Mouse (Mus musculus): ENCODE measurements around the gene Hist1h3g. TPM values are rescaled to one million over a fixed set of nuclear protein-coding genes. Genes with fewer than 3 reads are reported as not detected.
"Not testable (repeated sequence)": the region's sequence is repeated elsewhere in the genome, so short reads cannot be mapped to it uniquely, and the experiment has no call there.

Gene Hist1h3g
- polyA plus RNA-seq, 1 experiment from 2014 or later = 4.1 TPM

- 73% methylated on average over 3 of the region's 3 CpGs for WGBS
- ATAC-seq (ENCODE audit: low read depth) (no peak), DNase-seq (ENCODE audit: low spot score) (no peak)
- H3K4me3 ChIP-seq (ENCODE audit: low read depth, low read length) = peak overlapping the region; percentile 56; the same call in 1 of the 2 replicates
- no peaks in the 10 kb centered on the region for H3K36me3 ChIP-seq (ENCODE audit: control insufficient read depth, insufficient read depth, low read length)
- no peaks in the 10 kb centered on the region for H3K9me3 ChIP-seq (ENCODE audit: control insufficient read depth, low read length)
- H3K9ac ChIP-seq (ENCODE audit: low read depth, low read length) = peak overlapping the region; percentile 31; the same call in 1 of the 2 replicates
- H3K4me1 ChIP-seq (ENCODE audit: control insufficient read depth, insufficient read depth, low read length) = peaks cover 26% of the 10 kb centered on the region
- H3K27me3 ChIP-seq (replicated peaks; ENCODE audit: control insufficient read depth, insufficient read depth, low read length) = no peaks in the 10 kb centered on the region
- H3K27ac ChIP-seq (replicated peaks; ENCODE audit: low read depth, low read length) = peak overlapping the region; percentile 90
- peak overlapping the region; percentile 78 for H3K4me2 ChIP-seq (ENCODE audit: low read depth, low read length)
Observed at GRCm38 (mm10) chr13:23537006-23537710, 1.9 kb downstream of the Hist1h3g start.

DNA sequence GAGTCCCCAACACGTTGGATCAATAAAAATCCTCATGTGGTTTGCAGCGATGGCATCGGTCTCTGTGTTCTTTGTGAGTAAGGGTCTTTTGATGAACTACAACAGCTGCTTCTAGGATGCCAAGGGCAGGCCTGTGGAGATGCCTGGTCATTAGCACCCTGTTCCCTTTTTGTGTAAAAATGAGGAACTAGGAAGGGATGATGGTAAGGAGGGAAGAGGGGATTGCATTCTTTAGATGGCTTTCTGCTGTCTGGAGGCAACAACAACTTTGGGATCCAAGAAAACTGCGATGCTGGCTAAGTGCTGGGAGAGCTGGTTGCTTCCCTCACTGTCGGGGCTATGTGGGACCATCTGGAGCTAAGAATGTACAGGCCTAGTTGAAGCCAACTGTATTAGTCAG, 3.0 kb downstream of the Hist1h3g start:
- Histone ChIP-seq H3K9me3 (ENCODE audit: control insufficient read depth, low read length) (no peaks in the 10 kb centered on the region), H3K9ac (ENCODE audit: low read depth, low read length) (no peak overlapping the region), H3K4me2 (ENCODE audit: low read depth, low read length) (no peak overlapping the region), H3K27me3 (replicated peaks; ENCODE audit: control insufficient read depth, insufficient read depth, low read length) (no peaks in the 10 kb centered on the region), H3K4me3 (ENCODE audit: low read depth, low read length) (no peak overlapping the region), H3K4me1 (ENCODE audit: control insufficient read depth, insufficient read depth, low read length) (0 out of 2 replicates have a peak, but pooled peaks cover 19% of the 10 kb centered on the region), H3K36me3 (ENCODE audit: control insufficient read depth, insufficient read depth, low read length) (no peaks in the 10 kb centered on the region), H3K27ac (replicated peaks; ENCODE audit: low read depth, low read length) (no peak overlapping the region)
- 52% methylated on average over 5 of the region's 5 CpGs for WGBS
- ATAC-seq (ENCODE audit: low read depth) = no peak
- DNase-seq (ENCODE audit: low spot score) = no peak

DNA sequence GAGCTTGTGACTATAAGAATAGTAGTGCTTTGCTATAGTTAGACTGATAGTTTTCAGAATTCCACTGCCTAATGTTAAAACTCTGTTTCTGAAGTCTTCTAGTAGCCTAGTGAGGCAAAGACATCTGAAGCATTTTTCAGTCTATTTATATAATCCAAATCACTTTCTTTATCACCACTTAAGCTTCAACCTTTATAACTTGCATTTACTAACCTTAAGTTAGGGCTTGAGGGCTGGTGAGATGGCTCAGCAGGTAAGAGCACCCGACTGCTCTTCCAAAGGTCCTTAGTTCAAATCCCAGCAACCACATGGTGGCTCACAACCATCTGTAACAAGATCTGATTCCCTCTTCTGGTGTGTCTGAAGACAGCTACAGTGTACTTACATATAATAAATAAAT, 4.6 kb downstream of the Hist1h3g start:
- not testable (repeated sequence) for H3K9me3 ChIP-seq (ENCODE audit: control insufficient read depth, low read length); H3K36me3 ChIP-seq (ENCODE audit: control insufficient read depth, insufficient read depth, low read length); H3K27ac ChIP-seq (replicated peaks; ENCODE audit: low read depth, low read length); H3K4me3 ChIP-seq (ENCODE audit: low read depth, low read length); H3K27me3 ChIP-seq (replicated peaks; ENCODE audit: control insufficient read depth, insufficient read depth, low read length); H3K9ac ChIP-seq (ENCODE audit: low read depth, low read length); DNase-seq (ENCODE audit: low spot score); H3K4me2 ChIP-seq (ENCODE audit: low read depth, low read length); ATAC-seq (ENCODE audit: low read depth)
- WGBS = 81% methylated on average over 1 of the region's 1 CpGs
- H3K4me1 ChIP-seq (ENCODE audit: control insufficient read depth, insufficient read depth, low read length) = 0 out of 2 replicates have a peak, but pooled peaks cover 19% of the 10 kb centered on the region

DNA sequence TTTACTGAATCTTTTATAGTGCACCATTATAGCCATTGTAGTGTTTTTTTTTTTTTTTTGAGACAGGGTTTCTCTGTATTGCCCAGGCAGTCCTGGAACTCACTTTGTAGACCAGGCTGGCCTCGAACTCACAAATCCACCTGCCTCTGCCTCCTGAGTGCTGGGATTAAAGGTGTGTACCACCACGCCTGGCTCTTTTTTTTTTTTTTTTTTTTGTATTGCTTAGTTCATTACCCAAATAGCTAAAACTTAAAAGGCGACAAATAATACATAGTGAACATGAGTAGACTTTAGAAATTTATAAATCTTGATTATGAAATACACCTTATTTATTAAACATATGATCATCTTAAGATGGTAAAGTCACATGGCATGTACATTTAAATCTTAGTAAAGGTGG, 6.3 kb downstream of the Hist1h3g start:
- Histone ChIP-seq H3K9ac (ENCODE audit: low read depth, low read length) (no peak overlapping the region), H3K27ac (replicated peaks; ENCODE audit: low read depth, low read length) (no peak overlapping the region), H3K4me1 (ENCODE audit: control insufficient read depth, insufficient read depth, low read length) (0 out of 2 replicates have a peak, but pooled peaks cover 14% of the 10 kb centered on the region), H3K9me3 (ENCODE audit: control insufficient read depth, low read length) (no peaks in the 10 kb centered on the region), H3K27me3 (replicated peaks; ENCODE audit: control insufficient read depth, insufficient read depth, low read length) (no peaks in the 10 kb centered on the region), H3K4me3 (ENCODE audit: low read depth, low read length) (peak overlapping the region; percentile 46; the same call in 1 of the 2 replicates), H3K4me2 (ENCODE audit: low read depth, low read length) (peak overlapping the region; percentile 80), H3K36me3 (ENCODE audit: control insufficient read depth, insufficient read depth, low read length) (no peaks in the 10 kb centered on the region)
- ATAC-seq (ENCODE audit: low read depth) = no peak
- WGBS = 79% methylated on average over 3 of the region's 3 CpGs
- DNase-seq (ENCODE audit: low spot score) = no peak

GRCm38 (mm10) chr13:23542225-23542980, 7.2 kb downstream of the Hist1h3g start:
- not testable (repeated sequence) for H3K9me3 ChIP-seq (ENCODE audit: control insufficient read depth, low read length); H3K36me3 ChIP-seq (ENCODE audit: control insufficient read depth, insufficient read depth, low read length); ATAC-seq (ENCODE audit: low read depth); DNase-seq (ENCODE audit: low spot score); H3K4me1 ChIP-seq (ENCODE audit: control insufficient read depth, insufficient read depth, low read length); H3K27me3 ChIP-seq (replicated peaks; ENCODE audit: control insufficient read depth, insufficient read depth, low read length)
- Histone ChIP-seq H3K27ac (replicated peaks; ENCODE audit: low read depth, low read length) (peak overlapping the region; percentile 86), H3K4me3 (ENCODE audit: low read depth, low read length) (peak overlapping the region; percentile 46), H3K4me2 (ENCODE audit: low read depth, low read length) (peak overlapping the region; percentile 80), H3K9ac (ENCODE audit: low read depth, low read length) (peak overlapping the region; percentile 67)
- 12% methylated on average over 3 of the region's 3 CpGs for WGBS

GRCm38 (mm10) chr13:23542999-23543607, 7.9 kb downstream of the Hist1h3g start, which contains the start of gene Hist1h2bh:
Gene Hist1h2bh, minus strand, starts transcription at chr13:23543392.
- H3K9me3 ChIP-seq (ENCODE audit: control insufficient read depth, low read length); H3K27me3 ChIP-seq (replicated peaks; ENCODE audit: control insufficient read depth, insufficient read depth, low read length); H3K36me3 ChIP-seq (ENCODE audit: control insufficient read depth, insufficient read depth, low read length); H3K4me1 ChIP-seq (ENCODE audit: control insufficient read depth, insufficient read depth, low read length): not testable (repeated sequence)
- WGBS = under 1% methylated on average over 22 of the region's 42 CpGs
- peak within 1 kb of the TSS; percentile 73 for H3K9ac ChIP-seq (ENCODE audit: low read depth, low read length)
- peak; percentile 95 for ATAC-seq (ENCODE audit: low read depth)
- peak within 1 kb of the TSS; percentile 98 for H3K27ac ChIP-seq (replicated peaks; ENCODE audit: low read depth, low read length)
- peak; percentile 99 for DNase-seq (ENCODE audit: low spot score)
- H3K4me3 ChIP-seq (ENCODE audit: low read depth, low read length) = peak within 1 kb of the TSS; percentile 46
- peak within 1 kb of the TSS; percentile 80 for H3K4me2 ChIP-seq (ENCODE audit: low read depth, low read length)

DNA sequence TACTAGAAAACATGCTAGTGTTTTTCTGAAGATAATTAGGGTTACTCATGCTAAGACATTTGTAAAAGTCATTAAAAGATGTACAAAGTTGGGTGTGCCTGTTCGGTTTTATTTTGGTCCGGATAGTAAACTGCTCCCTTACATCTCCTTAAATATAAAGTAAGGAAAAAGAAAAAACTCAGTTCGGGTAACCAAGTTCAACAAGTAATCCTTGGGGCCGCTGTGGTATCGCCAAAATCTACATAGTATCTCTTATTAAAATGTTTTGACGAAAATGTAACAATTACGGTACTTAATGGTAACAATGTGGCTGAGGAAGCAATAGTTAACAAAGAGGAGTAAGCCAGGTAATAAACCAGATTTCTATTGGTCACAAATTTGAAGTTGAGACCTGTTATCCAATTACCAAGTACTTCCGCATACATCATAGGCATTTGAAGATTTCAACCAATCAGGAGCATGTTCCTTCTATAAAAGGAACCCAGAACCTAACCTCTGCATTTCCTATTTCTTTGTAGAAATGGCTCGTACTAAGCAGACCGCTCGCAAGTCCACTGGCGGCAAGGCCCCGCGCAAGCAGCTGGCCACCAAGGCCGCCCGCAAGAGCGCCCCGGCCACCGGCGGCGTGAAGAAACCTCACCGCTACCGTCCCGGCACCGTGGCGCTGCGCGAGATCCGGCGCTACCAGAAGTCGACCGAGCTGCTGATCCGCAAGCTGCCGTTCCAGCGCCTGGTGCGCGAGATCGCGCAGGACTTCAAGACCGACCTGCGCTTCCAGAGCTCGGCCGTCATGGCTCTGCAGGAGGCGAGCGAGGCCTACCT, 9.0 kb downstream of the Hist1h3g start, which contains the start of gene Hist1h3f:
TSS of gene Hist1h3f (plus strand) at position 88 of the 822 bp plus-strand sequence.
- H3K36me3 ChIP-seq (ENCODE audit: control insufficient read depth, insufficient read depth, low read length) = no peaks in the 10 kb centered on the region
- H3K27me3 ChIP-seq (replicated peaks; ENCODE audit: control insufficient read depth, insufficient read depth, low read length) = no peaks in the 10 kb centered on the region
- DNase-seq (ENCODE audit: low spot score) (peak; percentile 98), ATAC-seq (ENCODE audit: low read depth) (peak; percentile 89)
- peak within 1 kb of the TSS; percentile 80 for H3K4me2 ChIP-seq (ENCODE audit: low read depth, low read length)
- 0 out of 2 replicates have a peak, but pooled peaks cover 3% of the 10 kb centered on the region for H3K4me1 ChIP-seq (ENCODE audit: control insufficient read depth, insufficient read depth, low read length)
- H3K9me3 ChIP-seq (ENCODE audit: control insufficient read depth, low read length) = no peaks in the 10 kb centered on the region
- H3K9ac ChIP-seq (ENCODE audit: low read depth, low read length) = peak within 1 kb of the TSS; percentile 73
- under 1% methylated on average over 14 of the region's 45 CpGs for WGBS
- peak within 1 kb of the TSS; percentile 46 for H3K4me3 ChIP-seq (ENCODE audit: low read depth, low read length)
- H3K27ac ChIP-seq (replicated peaks; ENCODE audit: low read depth, low read length) = peak within 1 kb of the TSS; percentile 98

- not testable (repeated sequence) for ATAC-seq (ENCODE audit: low read depth); H3K27me3 ChIP-seq (replicated peaks; ENCODE audit: control insufficient read depth, insufficient read depth, low read length); H3K9me3 ChIP-seq (ENCODE audit: control insufficient read depth, low read length); H3K4me1 ChIP-seq (ENCODE audit: control insufficient read depth, insufficient read depth, low read length); DNase-seq (ENCODE audit: low spot score); H3K36me3 ChIP-seq (ENCODE audit: control insufficient read depth, insufficient read depth, low read length)
- 0% methylated on average over 3 of the region's 14 CpGs for WGBS
- peak overlapping the region; percentile 46 for H3K4me3 ChIP-seq (ENCODE audit: low read depth, low read length)
- peak overlapping the region; percentile 73 for H3K9ac ChIP-seq (ENCODE audit: low read depth, low read length)
- peak overlapping the region; percentile 98 for H3K27ac ChIP-seq (replicated peaks; ENCODE audit: low read depth, low read length)
- H3K4me2 ChIP-seq (ENCODE audit: low read depth, low read length) = peak overlapping the region; percentile 80
Observed at GRCm38 (mm10) chr13:23544787-23545120, 9.5 kb downstream of the Hist1h3g start.
